Mouse (Mus musculus) ovary, postnatal 36 days (tissue): ENCODE results near the gene Nkiras2.
"Not testable (repeated sequence)": the region's sequence is repeated elsewhere in the genome, so short reads cannot be mapped to it uniquely, and the experiment has no call there.

ENCODE experiments used
- DNase-seq: peaks from one replicate; pipeline ENCODE4 v3.0.0; 2022; ENCODE audit warnings: low spot score, mixed read lengths

Nkiras2 gene

GRCm38 (mm10) chr11:100601372-100601771 is 17.7 kb upstream of the Nkiras2 start:
- DNase-seq, result no peak

- no peak for DNase-seq
These were observed 15.9 kb upstream of the Nkiras2 start for GRCm38 (mm10) chr11:100603155-100603554.

- DNase-seq, result no peak
These were observed 15.2 kb upstream of the Nkiras2 start for GRCm38 (mm10) chr11:100603813-100604212.

- no peak for DNase-seq
These were observed 14.6 kb upstream of the Nkiras2 start for GRCm38 (mm10) chr11:100604321-100605005.

- DNase-seq, result no peak
These were observed 13.6 kb upstream of the Nkiras2 start for GRCm38 (mm10) chr11:100605451-100605850.

GRCm38 (mm10) chr11:100607121-100607520 is 11.9 kb upstream of the Nkiras2 start:
- no peak for DNase-seq

GRCm38 (mm10) chr11:100608796-100609195 is 10.2 kb upstream of the Nkiras2 start:
- no peak for DNase-seq

GRCm38 (mm10) chr11:100609355-100609996 is 9.6 kb upstream of the Nkiras2 start:
- no peak for DNase-seq

GRCm38 (mm10) chr11:100609997-100610680 is 8.9 kb upstream of the Nkiras2 start:
- DNase-seq, result no peak

- DNase-seq, result no peak
These were observed 7.4 kb upstream of the Nkiras2 start for GRCm38 (mm10) chr11:100611627-100612026.

- DNase-seq, result no peak
These were observed 5.8 kb upstream of the Nkiras2 start for GRCm38 (mm10) chr11:100613241-100613640.

- no peak for DNase-seq
These were observed 2.7 kb upstream of the Nkiras2 start for GRCm38 (mm10) chr11:100616332-100616731.

- not testable (repeated sequence) for DNase-seq
These were observed 2.2 kb upstream of the Nkiras2 start for GRCm38 (mm10) chr11:100616836-100617235.

- DNase-seq, result no peak
These were observed 1.6 kb upstream of the Nkiras2 start for GRCm38 (mm10) chr11:100617480-100617879.

GRCm38 (mm10) chr11:100619485-100619975 is 486 bp downstream of the Nkiras2 start:
- DNase-seq, result peak; percentile 96

GRCm38 (mm10) chr11:100619982-100620381 is 938 bp downstream of the Nkiras2 start, which contains the start of gene Dnajc7:
TSS of gene Dnajc7 (minus strand) at chr11:100620168.
- no peak for DNase-seq

- DNase-seq, result peak; percentile 94
These were observed 3.7 kb downstream of the Nkiras2 start for GRCm38 (mm10) chr11:100622714-100623113.

GRCm38 (mm10) chr11:100623867-100624266 is 4.8 kb downstream of the Nkiras2 start:
- no peak for DNase-seq

GRCm38 (mm10) chr11:100625754-100626700 is 7.0 kb downstream of the Nkiras2 start:
- no peak for DNase-seq

GRCm38 (mm10) chr11:100626701-100627195 is 7.7 kb downstream of the Nkiras2 start:
- peak; percentile 71 for DNase-seq

- DNase-seq, result no peak
These were observed 9.0 kb downstream of the Nkiras2 start for GRCm38 (mm10) chr11:100628056-100628455.
